Mouse (Mus musculus) olfactory bulb, adult 2 months (tissue): ENCODE measurements around the gene Spata5.

Experiments
- CTCF ChIP-seq: fragments of 200-500 bp; IDR thresholded peaks from 2 replicates; pipeline ENCODE4 v1.5.1; 2012; ENCODE audit warnings: low read depth, mild to moderate bottlenecking, low read length, moderate library complexity; ENCODE audit not compliant: insufficient read depth
- POLR2A ChIP-seq: fragments of 200-500 bp; IDR thresholded peaks from 2 replicates; pipeline ENCODE4 v1.6.1; 2012; ENCODE audit warnings: mild to moderate bottlenecking, low read depth, low read length, moderate library complexity; ENCODE audit not compliant: insufficient read depth

DNA sequence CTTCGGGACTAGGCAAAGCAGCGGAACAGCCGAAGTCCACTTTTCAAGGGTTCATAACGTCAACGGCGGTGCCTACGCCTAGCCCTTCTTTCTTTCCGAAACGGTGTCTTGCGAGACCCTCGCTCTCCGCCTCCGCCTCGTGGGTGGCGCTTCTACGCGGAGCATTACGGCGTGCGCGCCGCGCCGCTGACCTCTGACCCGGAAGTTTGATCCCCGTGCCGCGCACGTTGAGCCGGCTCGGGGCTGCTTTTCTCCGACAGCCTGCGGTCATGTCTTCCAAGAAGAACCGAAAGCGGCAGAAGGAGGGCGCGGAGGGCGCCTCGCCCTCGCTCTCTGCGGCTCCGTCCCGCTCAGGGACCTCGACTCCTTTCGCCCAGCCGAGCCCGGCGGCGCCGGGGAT lies 376 bp downstream of the Spata5 start, which contains the start of gene Nudt6:
- TF ChIP-seq CTCF (no peak), POLR2A (peak; percentile 71; the same call in 1 of the 2 replicates)
